Mouse (Mus musculus) midbrain, embryonic 12.5 days (tissue): ENCODE measurements at regions not wholly inside any gene's neighbourhood (a gene's known extent, or its start where the extent isn't known, plus 50 kb on each side); places are given as distances from the start of the nearest gene placed in this dataset.

Source experiments
- ATAC-seq: fragments of 200-750 bp; cut with Nextera tagmentation; 2 replicates; pipeline ENCODE4 v1.8.0; 2017; ENCODE audit warnings: low read depth, moderate TSS enrichment, moderate library complexity; ENCODE audit not compliant: low FRiP score
- H3K27ac ChIP-seq: fragments of 300-500 bp; sonication (generic); replicated peaks from 2 replicates; pipeline ENCODE4 v1.5.1; 2016; ENCODE audit warnings: mild to moderate bottlenecking
- H3K27me3 ChIP-seq: fragments of 300-500 bp; sonication (generic); 2 replicates; pipeline ENCODE4 v1.6.1; 2016; ENCODE audit warnings: mild to moderate bottlenecking
- H3K36me3 ChIP-seq: fragments of 300-500 bp; sonication (generic); 2 replicates; pipeline ENCODE4 v1.6.1; 2016
- H3K4me1 ChIP-seq: fragments of 300-500 bp; sonication (generic); 2 replicates; pipeline ENCODE4 v1.6.1; 2016
- H3K4me2 ChIP-seq: fragments of 300-500 bp; sonication (generic); replicated peaks from 2 replicates; pipeline ENCODE4 v1.6.1; 2016; ENCODE audit warnings: mild to moderate bottlenecking, moderate library complexity
- H3K4me3 ChIP-seq: fragments of 300-500 bp; sonication (generic); 2 replicates; pipeline ENCODE4 v1.5.1; 2016; ENCODE audit warnings: mild to moderate bottlenecking
- H3K9ac ChIP-seq: fragments of 300-500 bp; sonication (generic); replicated peaks from 2 replicates; pipeline ENCODE4 v1.6.1; 2016; ENCODE audit warnings: mild to moderate bottlenecking, moderate library complexity
- H3K9me3 ChIP-seq: fragments of 300-500 bp; sonication (generic); 2 replicates; pipeline ENCODE4 v1.6.1; 2016; ENCODE audit warnings: mild to moderate bottlenecking
- WGBS: fragments of 180-500 bp; shearing (Covaris S2); methylation state at CpG from one replicate; pipeline ENCODE4 v1.1.7; 2016; 5-methylcytosine and 5-hydroxymethylcytosine counted together

DNA sequence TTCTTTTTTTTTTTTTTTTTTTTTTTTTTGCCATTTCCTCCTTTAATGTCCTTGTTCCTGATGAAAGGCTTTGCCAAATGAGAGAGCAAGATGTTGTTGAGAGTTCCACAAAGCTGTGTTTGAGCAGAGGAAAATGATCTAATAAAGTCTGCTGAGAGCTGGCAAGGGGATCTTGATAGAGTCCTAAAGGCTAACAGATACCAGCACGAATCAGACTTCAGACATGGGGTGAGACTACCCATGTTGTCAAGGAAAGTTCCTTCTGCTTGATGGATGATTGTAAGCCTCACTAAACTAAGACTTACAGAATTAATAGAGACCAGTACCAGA is 665.2 kb upstream of the Fam92a start:
- WGBS: 85% methylated on average over 1 of the region's 1 CpGs
- no peak overlapping the region for H3K27ac ChIP-seq
- no peak overlapping the region for H3K4me2 ChIP-seq
- H3K9ac ChIP-seq: no peak overlapping the region
- H3K4me3 ChIP-seq: no peak overlapping the region
- no peaks in the 10 kb centered on the region for H3K36me3 ChIP-seq
- no peak for ATAC-seq
- H3K4me1 ChIP-seq: no peaks in the 10 kb centered on the region
- H3K27me3 ChIP-seq: no peaks in the 10 kb centered on the region
- no peaks in the 10 kb centered on the region for H3K9me3 ChIP-seq

DNA sequence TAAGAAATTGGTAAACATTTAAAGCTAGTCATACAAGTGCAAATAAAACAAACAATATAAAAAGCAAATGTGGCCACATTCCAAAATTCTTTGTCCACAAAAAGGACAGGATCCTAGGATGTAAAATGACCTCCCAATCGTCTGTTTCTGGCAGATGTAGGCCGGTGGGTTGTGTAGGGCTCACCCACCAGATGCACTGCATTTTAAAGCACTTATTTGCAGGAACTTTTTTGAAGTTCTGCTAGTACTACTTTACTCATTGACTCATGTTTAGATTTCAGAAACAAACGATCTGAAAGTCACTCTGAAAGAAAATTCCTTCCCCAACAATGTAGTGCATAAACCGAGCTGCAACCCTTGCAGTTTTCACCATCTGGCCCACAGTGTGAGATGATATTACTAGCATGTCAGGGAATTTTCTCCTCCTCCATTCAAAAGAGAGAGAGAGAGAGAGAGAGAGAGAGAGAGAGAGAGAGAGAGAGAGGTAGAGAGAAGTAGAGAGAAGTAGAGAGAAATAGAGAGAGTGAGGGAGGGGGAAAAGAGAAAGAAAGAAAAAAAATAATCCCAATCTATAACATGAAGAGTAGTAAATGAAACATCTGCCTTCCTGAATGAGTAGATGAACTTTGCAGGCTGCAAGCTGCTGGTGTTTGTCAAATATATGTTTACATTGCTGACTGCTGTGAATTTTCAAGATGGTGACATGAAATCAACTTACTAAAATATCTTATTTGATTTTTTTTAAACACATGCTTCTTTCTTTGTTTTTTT is 664.7 kb upstream of the Fam92a start:
- no peaks in the 10 kb centered on the region for H3K36me3 ChIP-seq
- no peak overlapping the region for H3K4me3 ChIP-seq
- H3K4me2 ChIP-seq: no peak overlapping the region
- H3K9me3 ChIP-seq: no peaks in the 10 kb centered on the region
- no peak for ATAC-seq
- H3K27ac ChIP-seq: no peak overlapping the region
- H3K4me1 ChIP-seq: no peaks in the 10 kb centered on the region
- 77% methylated on average over 4 of the region's 4 CpGs for WGBS
- no peaks in the 10 kb centered on the region for H3K27me3 ChIP-seq
- H3K9ac ChIP-seq: no peak overlapping the region

DNA sequence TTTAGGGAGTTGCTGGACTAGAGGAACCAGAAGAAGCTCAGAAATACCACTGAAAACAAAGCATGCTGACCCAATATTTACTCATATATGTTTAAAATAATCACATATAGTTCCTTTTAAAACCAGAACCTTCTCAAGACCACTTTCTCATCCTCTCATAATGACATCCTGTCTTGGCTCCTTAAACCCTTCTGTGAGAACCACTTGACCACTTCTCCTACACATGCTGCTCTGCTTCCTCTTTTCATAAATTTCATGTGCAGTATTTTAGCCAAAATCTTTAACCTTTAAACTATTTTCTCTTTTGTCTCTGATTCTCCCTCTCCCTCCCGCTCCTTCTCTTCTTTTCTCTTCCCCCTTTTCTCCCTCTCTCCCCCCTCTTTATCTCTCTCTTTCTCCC is 654.6 kb upstream of the Fam92a start:
- no peak overlapping the region for H3K9ac ChIP-seq
- no peaks in the 10 kb centered on the region for H3K27me3 ChIP-seq
- no peak overlapping the region for H3K4me3 ChIP-seq
- WGBS: 80% methylated on average over 1 of the region's 1 CpGs
- H3K4me1 ChIP-seq: no peaks in the 10 kb centered on the region
- no peaks in the 10 kb centered on the region for H3K36me3 ChIP-seq
- H3K27ac ChIP-seq: no peak overlapping the region
- ATAC-seq: no peak
- no peak overlapping the region for H3K4me2 ChIP-seq
- H3K9me3 ChIP-seq: no peaks in the 10 kb centered on the region

DNA sequence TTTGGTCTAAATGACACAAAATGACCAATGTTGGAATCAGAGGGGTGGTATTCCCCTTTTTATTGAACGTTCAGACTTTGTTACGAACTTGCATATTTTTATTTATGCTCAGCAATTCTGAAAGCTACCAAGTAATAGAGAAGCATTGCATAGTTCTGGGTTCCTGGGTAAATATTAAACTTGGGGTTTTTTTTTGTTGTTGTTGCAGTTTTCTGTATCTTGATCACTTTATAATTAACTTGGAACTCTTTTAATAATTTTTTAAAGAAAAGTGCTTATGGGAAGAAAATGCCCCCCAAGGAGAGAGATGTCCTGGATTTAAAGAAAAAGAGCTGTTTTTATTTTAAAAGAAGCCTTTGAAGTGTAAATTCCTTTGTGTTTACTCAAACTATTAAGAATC is 642.4 kb upstream of the Fam92a start:
- H3K9me3 ChIP-seq: no peaks in the 10 kb centered on the region
- no peaks in the 10 kb centered on the region for H3K4me1 ChIP-seq
- no peaks in the 10 kb centered on the region for H3K36me3 ChIP-seq
- H3K4me2 ChIP-seq: no peak overlapping the region
- no peak overlapping the region for H3K27ac ChIP-seq
- no peak overlapping the region for H3K4me3 ChIP-seq
- no peak for ATAC-seq
- no peaks in the 10 kb centered on the region for H3K27me3 ChIP-seq
- WGBS: 95% methylated on average over 2 of the region's 2 CpGs
- H3K9ac ChIP-seq: no peak overlapping the region

DNA sequence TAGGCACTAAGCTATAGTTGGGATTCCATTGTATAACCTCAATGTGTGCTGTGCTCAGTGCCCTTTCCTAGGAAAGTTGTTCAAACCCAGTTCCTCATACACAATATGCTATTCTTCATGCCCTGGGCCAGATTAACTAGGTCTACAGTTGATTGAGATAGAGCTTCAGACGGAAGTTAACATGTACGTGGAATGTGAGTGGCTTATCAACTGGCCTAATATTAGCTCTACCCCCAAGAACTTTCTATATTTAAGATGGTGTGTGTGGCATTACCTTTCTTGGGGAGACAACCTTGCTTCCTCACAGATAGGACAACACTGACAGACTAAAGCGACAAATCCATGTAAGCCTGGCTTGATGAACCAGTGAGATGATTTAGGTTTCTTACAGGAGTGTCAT is 629.4 kb upstream of the Fam92a start:
- no peak overlapping the region for H3K4me3 ChIP-seq
- no peaks in the 10 kb centered on the region for H3K36me3 ChIP-seq
- no peaks in the 10 kb centered on the region for H3K27me3 ChIP-seq
- ATAC-seq: no peak
- no peak overlapping the region for H3K27ac ChIP-seq
- no peak overlapping the region for H3K4me2 ChIP-seq
- H3K9me3 ChIP-seq: no peaks in the 10 kb centered on the region
- 96% methylated on average over 3 of the region's 3 CpGs for WGBS
- no peaks in the 10 kb centered on the region for H3K4me1 ChIP-seq
- H3K9ac ChIP-seq: no peak overlapping the region

DNA sequence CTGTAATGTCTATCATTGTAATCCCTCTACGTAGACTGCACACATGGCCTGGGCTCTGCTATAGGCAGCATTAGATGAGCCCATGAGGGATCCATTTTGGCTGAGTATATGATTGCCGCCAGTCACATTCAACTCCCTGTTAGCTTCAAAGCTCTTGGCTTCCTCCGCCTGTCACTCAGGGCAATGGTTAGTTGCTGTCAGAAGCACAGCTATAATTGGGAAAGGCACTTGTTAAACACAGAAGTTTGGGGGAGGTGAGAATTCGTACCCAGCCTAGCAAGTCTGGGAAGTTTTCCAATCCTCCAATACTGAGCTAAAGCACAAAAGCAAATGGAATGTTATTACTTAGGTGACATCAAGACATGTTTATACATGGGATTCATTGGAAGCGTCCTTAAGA is 627.7 kb upstream of the Fam92a start:
- H3K9ac ChIP-seq: no peak overlapping the region
- no peak for ATAC-seq
- H3K4me3 ChIP-seq: no peak overlapping the region
- no peaks in the 10 kb centered on the region for H3K9me3 ChIP-seq
- no peaks in the 10 kb centered on the region for H3K27me3 ChIP-seq
- 81% methylated on average over 5 of the region's 5 CpGs for WGBS
- no peaks in the 10 kb centered on the region for H3K4me1 ChIP-seq
- H3K27ac ChIP-seq: no peak overlapping the region
- H3K36me3 ChIP-seq: no peaks in the 10 kb centered on the region
- H3K4me2 ChIP-seq: no peak overlapping the region

DNA sequence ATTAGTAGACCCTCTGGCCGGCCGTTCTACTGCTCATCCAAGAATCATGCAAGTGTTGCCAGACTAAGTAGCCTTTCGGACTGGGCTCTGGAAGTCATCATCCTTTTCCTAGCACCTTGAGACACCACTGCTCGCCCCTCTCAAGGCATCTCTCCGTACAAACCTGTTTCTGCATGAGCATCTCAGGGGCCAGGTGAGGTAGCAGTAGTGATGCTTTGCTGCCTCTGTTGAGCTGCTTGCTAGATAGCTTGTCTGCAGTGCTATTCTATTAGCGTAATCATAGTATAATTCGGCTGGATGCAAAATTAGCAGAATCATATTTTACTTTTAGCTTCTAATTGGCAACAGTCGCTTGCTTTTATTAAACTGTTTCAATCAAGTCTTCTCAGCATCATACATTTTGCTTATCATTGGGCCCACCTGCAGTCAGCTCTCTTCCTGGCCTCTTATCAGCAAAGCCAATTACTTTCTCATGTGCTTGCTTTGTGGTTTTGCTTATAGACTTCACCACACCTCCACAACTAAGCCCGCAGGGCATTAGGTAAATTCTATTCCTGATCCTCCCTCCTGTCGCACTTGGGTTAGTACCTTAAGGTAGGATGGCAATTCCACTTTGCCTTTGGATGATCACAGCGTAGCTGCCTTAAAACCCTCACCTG is 621.1 kb upstream of the Fam92a start:
- no peaks in the 10 kb centered on the region for H3K36me3 ChIP-seq
- peaks cover 9% of the 10 kb centered on the region for H3K4me1 ChIP-seq
- H3K9me3 ChIP-seq: no peaks in the 10 kb centered on the region
- H3K4me3 ChIP-seq: no peak overlapping the region
- peak overlapping the region; percentile 25 for H3K27ac ChIP-seq
- 81% methylated on average over 11 of the region's 11 CpGs for WGBS
- no peak for ATAC-seq
- H3K4me2 ChIP-seq: peak overlapping the region; percentile 21; the same call in 1 of the 2 replicates
- no peaks in the 10 kb centered on the region for H3K27me3 ChIP-seq
- no peak overlapping the region for H3K9ac ChIP-seq

DNA sequence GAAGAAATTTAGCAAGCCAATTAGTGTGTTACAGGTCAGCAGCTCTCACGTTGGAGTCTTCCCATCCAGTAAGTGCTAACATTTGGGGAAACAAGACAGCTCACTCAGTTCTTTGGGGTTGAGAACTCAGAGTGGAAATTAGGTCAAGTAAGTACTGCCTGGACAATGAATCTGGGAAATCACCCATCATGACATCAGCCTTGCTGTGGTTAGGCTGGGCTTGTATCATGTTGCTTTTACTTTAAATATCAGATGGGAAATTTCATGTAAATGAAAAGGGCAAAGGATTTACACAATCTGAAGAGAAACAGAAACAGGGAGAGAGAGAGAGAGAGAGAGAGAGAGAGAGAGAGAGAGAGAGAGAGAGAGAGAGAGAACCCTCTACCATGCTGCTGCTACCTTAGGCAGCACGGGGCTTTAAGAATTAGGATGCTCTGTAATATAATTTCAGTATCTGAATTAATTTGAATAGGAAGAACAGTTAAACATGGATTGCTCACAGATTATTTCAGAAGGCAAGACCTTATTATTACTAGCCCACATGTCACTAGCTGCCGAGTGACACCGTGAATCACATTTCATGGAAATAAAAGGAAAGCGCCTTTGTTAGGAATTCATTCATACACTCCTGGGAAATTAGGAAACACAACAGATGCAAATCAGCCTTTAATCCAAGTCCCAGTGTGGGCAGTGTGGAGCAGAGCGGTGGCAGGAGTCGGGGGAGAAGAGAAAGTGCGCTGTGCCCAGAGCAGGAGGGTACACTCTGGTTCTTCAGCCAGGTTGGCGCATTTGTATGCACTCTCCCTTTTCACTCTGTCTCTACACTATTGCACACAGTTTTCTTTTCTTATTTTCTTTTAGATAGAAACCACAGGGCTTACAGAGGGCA is 620.2 kb upstream of the Fam92a start:
- Histone ChIP-seq H3K4me3 (no peak overlapping the region), H3K9me3 (no peaks in the 10 kb centered on the region), H3K27me3 (no peaks in the 10 kb centered on the region), H3K36me3 (no peaks in the 10 kb centered on the region), H3K27ac (peak overlapping the region; percentile 25), H3K4me1 (peaks cover 9% of the 10 kb centered on the region), H3K4me2 (peak overlapping the region; percentile 21), H3K9ac (no peak overlapping the region)
- WGBS: 43% methylated on average over 9 of the region's 9 CpGs
- peak; percentile 87 for ATAC-seq

DNA sequence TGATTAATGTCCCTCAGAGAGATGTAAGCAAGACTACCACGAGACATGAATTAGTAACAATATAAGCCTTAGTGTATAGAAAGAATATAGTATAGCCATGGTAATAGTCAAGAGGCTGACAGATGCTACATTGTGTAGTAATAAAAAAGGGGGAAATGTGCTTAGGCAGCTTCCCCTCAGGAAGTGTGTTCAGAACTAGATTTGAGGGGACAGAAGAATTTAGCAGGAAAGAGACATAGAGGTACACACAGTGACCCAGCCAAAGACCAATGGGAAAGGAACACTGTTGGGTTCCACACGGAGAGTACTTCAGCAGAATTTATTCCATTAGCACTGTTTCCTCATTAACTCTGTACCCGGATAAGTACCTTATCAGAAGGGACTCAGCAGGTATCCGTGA is 614.0 kb upstream of the Fam92a start:
- no peaks in the 10 kb centered on the region for H3K27me3 ChIP-seq
- no peak for ATAC-seq

DNA sequence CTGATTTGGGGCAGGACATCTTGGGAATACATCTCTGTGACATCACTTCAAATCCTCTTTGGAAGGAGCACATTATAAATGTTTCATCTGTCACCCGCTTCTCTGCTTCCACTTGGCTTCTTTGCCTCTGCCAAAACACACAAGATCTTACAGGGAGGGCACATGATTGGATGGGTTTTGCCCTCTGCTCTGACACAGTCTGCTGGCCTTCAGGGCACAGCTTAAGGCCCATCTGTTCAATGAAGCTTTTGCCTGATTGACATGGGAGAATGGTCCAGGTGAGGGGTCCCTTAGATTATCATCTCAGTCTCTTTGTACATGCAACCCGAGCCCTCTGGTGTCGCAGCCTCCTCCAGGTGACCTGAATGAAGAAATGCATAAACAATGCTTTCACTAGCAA is 612.7 kb upstream of the Fam92a start:
- Histone ChIP-seq H3K9me3 (no peaks in the 10 kb centered on the region), H3K4me2 (no peak overlapping the region), H3K27ac (no peak overlapping the region), H3K4me1 (0 out of 2 replicates have a peak, but pooled peaks cover 7% of the 10 kb centered on the region), H3K4me3 (no peak overlapping the region), H3K27me3 (no peaks in the 10 kb centered on the region), H3K36me3 (no peaks in the 10 kb centered on the region), H3K9ac (no peak overlapping the region)
- ATAC-seq: no peak
- WGBS: 78% methylated on average over 3 of the region's 3 CpGs

More for the DNA sequence above, 614.0 kb upstream of the Fam92a start:
- WGBS: 75% methylated on average over 4 of the region's 4 CpGs
- no peaks in the 10 kb centered on the region for H3K9me3 ChIP-seq
- 0 out of 2 replicates have a peak, but pooled peaks cover 7% of the 10 kb centered on the region for H3K4me1 ChIP-seq
- no peak overlapping the region for H3K4me3 ChIP-seq
- H3K36me3 ChIP-seq: no peaks in the 10 kb centered on the region
- no peak overlapping the region for H3K9ac ChIP-seq
- H3K27ac ChIP-seq: no peak overlapping the region
- no peak overlapping the region for H3K4me2 ChIP-seq

DNA sequence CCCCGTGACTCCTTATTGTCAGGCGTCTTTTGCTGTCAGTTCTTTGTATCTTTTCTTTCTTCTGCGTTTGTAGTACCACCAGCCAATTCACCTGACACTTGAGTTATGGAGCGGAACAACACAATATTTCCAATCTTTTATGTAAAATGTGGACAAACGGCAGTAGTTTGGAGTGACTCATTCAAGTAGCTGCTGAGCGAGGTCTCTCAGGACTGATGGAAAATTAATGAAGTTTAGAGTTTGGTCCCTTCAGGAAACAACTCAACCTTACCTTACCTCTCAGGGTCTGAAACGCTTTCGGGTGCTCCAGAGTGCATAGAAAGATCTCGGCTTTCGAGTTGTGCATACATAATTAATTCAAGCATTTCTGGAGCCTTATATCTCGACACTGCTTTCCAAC is 612.3 kb upstream of the Fam92a start:
- H3K9ac ChIP-seq: no peak overlapping the region
- H3K36me3 ChIP-seq: no peaks in the 10 kb centered on the region
- no peak overlapping the region for H3K4me3 ChIP-seq
- H3K4me1 ChIP-seq: 0 out of 2 replicates have a peak, but pooled peaks cover 7% of the 10 kb centered on the region
- WGBS: 83% methylated on average over 11 of the region's 11 CpGs
- no peak overlapping the region for H3K4me2 ChIP-seq
- no peak overlapping the region for H3K27ac ChIP-seq
- H3K27me3 ChIP-seq: no peaks in the 10 kb centered on the region
- H3K9me3 ChIP-seq: no peaks in the 10 kb centered on the region
- ATAC-seq: no peak
